Mouse (Mus musculus) heart, embryonic 14.5 days (tissue): ENCODE results near the gene Syt8. TPM values are rescaled to one million over a fixed set of nuclear protein-coding genes. Genes with fewer than 3 reads are reported as not detected.
"Not testable (repeated sequence)": the region's sequence is repeated elsewhere in the genome, so short reads cannot be mapped to it uniquely, and the experiment has no call there.

Experiments
- ATAC-seq: fragments of 200-750 bp; cut with Nextera tagmentation; 2 replicates; pipeline ENCODE4 v1.8.0; 2017; ENCODE audit warnings: low read depth, moderate TSS enrichment; ENCODE audit not compliant: insufficient number of reproducible peaks, insufficient read depth, low FRiP score
- H3K27ac ChIP-seq, 2 experiments: fragments of 200-500 bp in 1 of 2; fragments of 300-500 bp in 1 of 2; sonication (generic) in 1 of 2; replicated peaks in 1 of 2; 2 replicates each; pipeline ENCODE4 v1.5.1; 2012 to 2014; ENCODE audit warnings: low read depth in 2 of 2, low read length in 2 of 2, control low read depth in 1 of 2, mild to moderate bottlenecking in 1 of 2, mixed read lengths in 1 of 2; ENCODE audit not compliant: control insufficient read depth in 1 of 2, insufficient read depth in 1 of 2
- H3K27me3 ChIP-seq: fragments of 300-500 bp; sonication (generic); 2 replicates; pipeline ENCODE4 v1.6.1; 2014; ENCODE audit warnings: mild to moderate bottlenecking, low read length, control low read depth; ENCODE audit not compliant: control insufficient read depth, insufficient read depth
- H3K36me3 ChIP-seq: fragments of 300-500 bp; sonication (generic); 2 replicates; pipeline ENCODE4 v1.6.1; 2014; ENCODE audit warnings: mild to moderate bottlenecking, control low read depth, low read length, mixed read lengths; ENCODE audit not compliant: control insufficient read depth, insufficient read depth
- H3K4me1 ChIP-seq, 2 experiments: fragments of 200-500 bp in 1 of 2; fragments of 300-500 bp in 1 of 2; sonication (generic) in 1 of 2; 2 replicates each; pipeline ENCODE4 v1.6.1; 2012 to 2014; ENCODE audit warnings: low read length in 2 of 2, control low read depth in 1 of 2, mixed read lengths in 1 of 2; ENCODE audit not compliant: control insufficient read depth in 2 of 2, insufficient read depth in 2 of 2
- H3K4me2 ChIP-seq: fragments of 300-500 bp; sonication (generic); 2 replicates; pipeline ENCODE4 v1.6.1; 2014; ENCODE audit warnings: mild to moderate bottlenecking, low read length
- H3K4me3 ChIP-seq, 2 experiments: fragments of 200-500 bp in 1 of 2; fragments of 300-500 bp in 1 of 2; sonication (generic) in 1 of 2; 2 replicates each; pipeline ENCODE4 v1.5.1; 2012 to 2014; ENCODE audit warnings: low read length in 2 of 2, mild to moderate bottlenecking in 2 of 2, control low read depth in 1 of 2, low read depth in 1 of 2, moderate library complexity in 1 of 2; ENCODE audit not compliant: control insufficient read depth in 1 of 2, insufficient read depth in 1 of 2
- H3K9ac ChIP-seq: fragments of 300-500 bp; sonication (generic); 2 replicates; pipeline ENCODE4 v1.6.1; 2014; ENCODE audit warnings: mild to moderate bottlenecking, low read length
- H3K9me3 ChIP-seq: fragments of 300-500 bp; sonication (generic); 2 replicates; pipeline ENCODE4 v1.6.1; 2016; ENCODE audit warnings: low read length, control low read depth; ENCODE audit not compliant: control insufficient read depth
- WGBS: fragments of 180-500 bp; shearing (Covaris S2); extraction: QIAGEN DNeasy Blood & Tissue Kit; methylation state at CpG from one replicate; pipeline ENCODE4 v1.1.7; 2014; 5-methylcytosine and 5-hydroxymethylcytosine counted together
- polyA plus RNA-seq: library from polyadenylated mRNA; unstranded; fragments of >200 nt; fragmentation: Nextera tagmentation; extraction: Ambion mirVana; gene quantifications from 2 replicates; pipeline ENCODE4 v1.2.1, GENCODE M21; 2014

The Syt8 gene
- polyA plus RNA-seq, 1 experiment from 2014 or later: not detected

DNA sequence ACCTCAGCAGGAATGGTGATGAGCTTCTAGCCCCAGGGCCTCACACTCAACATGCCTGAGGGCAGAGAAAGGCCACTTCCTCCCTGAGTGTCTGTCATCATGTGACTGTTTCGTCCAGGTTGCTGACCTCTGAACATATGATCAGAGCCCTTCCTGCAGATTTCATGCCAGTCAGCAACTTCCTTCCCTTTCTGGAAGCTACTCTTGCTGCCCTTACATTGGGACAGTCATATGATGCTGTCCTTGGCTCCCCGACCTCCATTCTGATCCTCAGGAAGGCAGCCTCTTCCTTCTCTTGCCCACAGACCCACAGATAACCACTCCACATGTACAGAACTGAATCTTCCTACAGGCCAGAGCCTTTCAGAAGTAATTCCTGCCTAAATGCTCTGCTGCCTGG lies 36.6 kb upstream of the Syt8 start:
- ATAC-seq: no peak
- Histone ChIP-seq H3K27ac (no peak overlapping the region), H3K36me3 (no peaks in the 10 kb centered on the region)

DNA sequence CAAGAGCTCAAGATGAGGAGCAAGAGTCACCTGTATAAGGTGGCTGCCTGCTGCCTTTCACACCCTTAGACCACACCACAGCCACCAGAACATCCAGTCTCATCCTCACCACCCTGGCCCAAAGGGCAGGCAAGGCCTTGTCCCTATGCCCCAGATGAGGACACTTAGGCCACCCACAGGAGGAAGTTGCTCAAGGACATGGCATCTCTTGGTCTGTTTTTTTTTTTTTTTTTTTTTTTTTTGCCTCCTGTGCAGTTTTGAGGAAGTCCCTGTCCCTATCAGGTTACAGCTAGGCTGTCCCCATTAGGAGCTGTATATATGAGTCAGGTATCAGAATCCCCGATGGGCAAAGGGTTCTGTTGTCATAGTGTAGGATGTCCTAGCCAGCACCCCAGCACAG lies 35.4 kb upstream of the Syt8 start:
- 92% methylated on average over 1 of the region's 1 CpGs for WGBS
- no peak overlapping the region for H3K4me2 ChIP-seq
- no peak for ATAC-seq
- H3K4me1 ChIP-seq: peaks cover 0 to 9% of the 10 kb centered on the region in 2 experiments; a peak in 1 of 4 replicates
- no peaks in the 10 kb centered on the region for H3K36me3 ChIP-seq
- no peaks in the 10 kb centered on the region for H3K27me3 ChIP-seq
- no peaks in the 10 kb centered on the region for H3K9me3 ChIP-seq
- H3K4me3 ChIP-seq: no peak overlapping the region
- no peak overlapping the region for H3K27ac ChIP-seq
- H3K9ac ChIP-seq: no peak overlapping the region

More for the DNA sequence above, 36.6 kb upstream of the Syt8 start:
- H3K9me3 ChIP-seq: no peaks in the 10 kb centered on the region
- H3K4me2 ChIP-seq: no peak overlapping the region
- H3K4me1 ChIP-seq: peaks cover 0 to 9% of the 10 kb centered on the region in 2 experiments; a peak in 1 of 4 replicates
- WGBS: 47% methylated on average over 2 of the region's 2 CpGs
- H3K9ac ChIP-seq: no peak overlapping the region
- no peak overlapping the region for H3K4me3 ChIP-seq
- no peaks in the 10 kb centered on the region for H3K27me3 ChIP-seq

DNA sequence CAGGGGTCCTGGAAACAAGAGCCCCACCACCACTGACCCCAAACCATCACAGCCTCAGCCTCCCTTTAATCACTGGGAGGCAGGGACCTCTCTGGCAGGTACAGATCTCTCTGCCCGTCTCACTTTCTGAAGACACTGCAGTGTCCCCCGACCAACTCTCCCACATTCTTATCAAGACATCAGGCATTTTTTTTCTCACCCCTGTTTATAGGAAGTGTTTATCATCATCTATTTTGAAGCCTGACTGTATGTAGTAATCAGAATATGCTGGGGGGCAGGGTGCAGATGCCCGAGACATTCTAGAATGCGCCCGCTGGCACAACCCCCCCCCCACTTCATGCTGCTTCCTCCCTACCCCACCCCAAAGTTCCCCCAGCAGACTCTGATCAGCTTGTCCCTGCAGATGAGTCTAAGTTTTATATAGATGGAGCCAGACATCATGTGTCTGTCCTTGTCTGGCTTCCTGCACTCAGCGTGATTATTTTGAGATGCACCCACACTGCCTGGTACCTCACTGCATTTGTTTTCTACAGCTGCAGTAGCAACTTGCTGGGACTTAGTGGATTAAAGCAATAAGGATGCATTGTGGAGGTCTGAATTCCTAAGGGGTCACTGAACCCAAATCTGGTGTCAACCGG lies 34.4 kb upstream of the Syt8 start:
- no peak overlapping the region for H3K4me3 ChIP-seq
- peaks cover 0 to 9% of the 10 kb centered on the region in 2 experiments; a peak in 1 of 4 replicates for H3K4me1 ChIP-seq
- no peak overlapping the region for H3K4me2 ChIP-seq
- no peak overlapping the region for H3K27ac ChIP-seq
- H3K36me3 ChIP-seq: no peaks in the 10 kb centered on the region
- H3K27me3 ChIP-seq: no peaks in the 10 kb centered on the region
- H3K9ac ChIP-seq: no peak overlapping the region
- no peak for ATAC-seq
- WGBS: 59% methylated on average over 7 of the region's 7 CpGs
- no peaks in the 10 kb centered on the region for H3K9me3 ChIP-seq

DNA sequence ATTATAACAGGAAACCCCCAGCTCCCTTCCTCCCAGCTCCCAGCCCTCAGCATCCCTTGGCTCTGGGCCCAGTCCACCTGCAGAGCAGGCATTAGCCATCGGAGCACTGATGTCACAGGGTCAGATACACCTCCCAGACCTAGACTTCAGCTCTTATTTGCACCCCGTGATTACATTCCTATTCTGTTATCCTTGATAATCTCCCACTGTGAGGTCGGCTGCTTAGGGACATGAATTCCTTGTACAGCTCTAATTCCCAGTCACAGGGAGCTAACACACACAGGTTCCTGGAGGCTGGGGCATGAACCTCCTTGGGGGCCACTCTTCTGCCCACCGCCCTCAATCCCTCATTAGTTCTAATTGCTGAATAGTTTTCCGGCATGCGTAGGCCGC lies 33.9 kb upstream of the Syt8 start:
- ATAC-seq: no peak
- Histone ChIP-seq H3K36me3 (no peaks in the 10 kb centered on the region), H3K9ac (no peak overlapping the region), H3K4me1 (peaks cover 0 to 9% of the 10 kb centered on the region in 2 experiments; a peak in 1 of 4 replicates), H3K9me3 (no peaks in the 10 kb centered on the region), H3K4me2 (no peak overlapping the region), H3K4me3 (no peak overlapping the region), H3K27ac (no peak overlapping the region), H3K27me3 (no peaks in the 10 kb centered on the region)
- 55% methylated on average over 7 of the region's 7 CpGs for WGBS

DNA sequence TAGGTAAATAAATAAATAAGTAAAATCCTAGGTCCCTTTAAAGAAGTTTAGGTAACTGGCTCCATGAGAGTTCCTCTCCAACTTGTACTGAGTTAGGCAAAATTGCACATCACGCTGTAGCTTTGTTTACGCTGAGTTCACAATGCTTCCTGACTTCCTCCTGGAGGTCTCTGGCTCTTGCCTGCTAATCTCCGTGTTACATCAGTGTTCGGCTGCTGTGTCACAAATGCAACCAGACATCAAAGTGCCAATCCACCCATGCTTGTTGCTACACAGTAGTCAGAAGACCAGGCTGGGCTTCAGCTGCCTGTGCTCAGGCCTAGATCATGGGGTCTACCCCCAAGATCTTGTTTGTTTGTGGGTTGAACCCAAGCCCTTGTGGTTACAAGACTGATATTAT lies 31.1 kb upstream of the Syt8 start:
- H3K27me3 ChIP-seq: no peaks in the 10 kb centered on the region
- no peak overlapping the region for H3K9ac ChIP-seq
- no peak overlapping the region for H3K27ac ChIP-seq
- no peaks in the 10 kb centered on the region for H3K9me3 ChIP-seq
- no peak overlapping the region for H3K4me2 ChIP-seq
- no peak overlapping the region for H3K4me3 ChIP-seq
- H3K36me3 ChIP-seq: no peaks in the 10 kb centered on the region
- no peak for ATAC-seq
- WGBS: 80% methylated on average over 4 of the region's 4 CpGs
- peaks cover 0 to 5% of the 10 kb centered on the region in 2 experiments; a peak in 1 of 4 replicates for H3K4me1 ChIP-seq

DNA sequence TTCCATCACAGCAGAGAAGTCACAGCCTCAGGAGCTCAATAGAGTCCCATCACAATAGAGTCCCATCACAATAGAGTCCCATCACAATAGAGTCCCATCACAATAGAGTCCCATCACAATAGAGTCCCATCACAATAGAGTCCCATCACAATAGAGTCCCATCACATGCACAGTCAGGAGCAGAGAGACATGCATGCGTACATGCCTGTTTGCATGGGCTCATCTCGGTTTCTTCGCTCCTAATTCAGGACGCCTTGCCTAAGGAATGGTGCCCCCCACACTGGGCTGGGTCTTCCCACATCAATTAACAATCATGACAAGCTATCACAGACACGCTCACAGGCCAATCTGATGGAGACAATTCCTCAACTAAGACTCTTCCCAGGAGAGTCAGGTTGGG lies 29.5 kb upstream of the Syt8 start:
- not testable (repeated sequence) for H3K27me3 ChIP-seq, H3K4me2 ChIP-seq, H3K36me3 ChIP-seq, H3K9ac ChIP-seq, H3K4me1 ChIP-seq, ATAC-seq, H3K9me3 ChIP-seq, H3K4me3 ChIP-seq, H3K27ac ChIP-seq
- 84% methylated on average over 5 of the region's 5 CpGs for WGBS

DNA sequence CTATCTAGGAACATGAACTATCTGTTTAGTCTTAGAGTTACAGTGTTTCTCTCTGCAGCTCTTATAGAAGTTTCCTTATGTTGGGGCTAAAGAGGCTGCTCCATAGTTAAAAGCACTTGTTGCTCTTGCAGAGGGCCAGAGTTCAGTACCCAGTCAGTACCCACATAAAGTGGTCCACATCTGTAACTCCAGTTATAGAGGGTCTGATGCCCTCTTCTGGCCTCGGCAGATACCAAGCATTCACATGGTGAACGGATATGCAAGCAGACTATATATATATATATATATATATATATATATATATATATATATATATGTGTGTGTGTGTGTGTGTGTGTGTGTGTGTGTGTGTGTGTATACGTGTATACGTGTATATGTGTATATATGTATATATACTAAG lies 26.7 kb upstream of the Syt8 start:
- H3K9me3 ChIP-seq: no peaks in the 10 kb centered on the region
- no peaks in the 10 kb centered on the region for H3K4me1 ChIP-seq
- WGBS: 64% methylated on average over 4 of the region's 4 CpGs
- ATAC-seq: no peak
- H3K9ac ChIP-seq: no peak overlapping the region
- no peaks in the 10 kb centered on the region for H3K27me3 ChIP-seq
- no peaks in the 10 kb centered on the region for H3K36me3 ChIP-seq
- H3K4me3 ChIP-seq: no peak overlapping the region
- H3K4me2 ChIP-seq: no peak overlapping the region
- no peak overlapping the region for H3K27ac ChIP-seq

DNA sequence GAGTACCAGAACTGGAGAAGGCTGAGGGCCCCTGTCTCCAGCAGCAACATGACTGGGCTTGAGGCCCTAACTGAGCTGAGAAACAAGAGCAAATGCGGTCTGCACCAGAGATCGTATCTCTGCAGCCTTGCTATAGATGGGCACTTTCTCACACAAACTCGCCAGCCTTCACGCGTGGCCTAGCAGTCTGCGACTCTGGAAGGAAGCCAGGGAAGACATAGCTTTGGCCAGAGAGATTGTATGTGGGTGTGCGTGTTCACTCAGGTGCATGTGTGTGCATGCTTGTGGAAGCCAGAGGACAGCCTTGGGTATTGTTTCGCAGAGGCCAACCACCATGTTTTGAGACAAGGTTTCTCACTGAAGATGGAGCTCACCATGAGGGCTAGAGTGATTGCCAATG lies 26.0 kb upstream of the Syt8 start:
- Histone ChIP-seq H3K27me3 (no peaks in the 10 kb centered on the region), H3K4me2 (no peak overlapping the region), H3K9ac (no peak overlapping the region), H3K4me3 (no peak overlapping the region), H3K9me3 (no peaks in the 10 kb centered on the region), H3K27ac (no peak overlapping the region), H3K4me1 (no peaks in the 10 kb centered on the region), H3K36me3 (no peaks in the 10 kb centered on the region)
- 89% methylated on average over 8 of the region's 8 CpGs for WGBS
- no peak for ATAC-seq
